Mouse (Mus musculus) neural tube, embryonic 14.5 days (tissue): Measurements from ENCODE around the gene H2-Q7. TPM values are rescaled to one million over a fixed set of nuclear protein-coding genes. Genes with fewer than 3 reads are reported as not detected.
"Not testable (repeated sequence)": the region's sequence is repeated elsewhere in the genome, so short reads cannot be mapped to it uniquely, and the experiment has no call there.

Experiments
- ATAC-seq: fragments of 200-750 bp; cut with Nextera tagmentation; 2 replicates; pipeline ENCODE4 v1.8.0; 2017; ENCODE audit warnings: low read depth, mild to moderate bottlenecking, moderate TSS enrichment, moderate library complexity
- H3K27ac ChIP-seq: fragments of 300-500 bp; sonication (generic); 2 replicates; pipeline ENCODE4 v1.5.1; 2014; ENCODE audit warnings: low read depth, mild to moderate bottlenecking, control low read depth, low read length, moderate library complexity, mixed read lengths
- H3K27me3 ChIP-seq: fragments of 300-500 bp; sonication (generic); 2 replicates; pipeline ENCODE4 v1.6.1; 2014; ENCODE audit warnings: low read length; ENCODE audit not compliant: control insufficient read depth, insufficient read depth
- H3K36me3 ChIP-seq: fragments of 300-500 bp; sonication (generic); 2 replicates; pipeline ENCODE4 v1.6.1; 2014; ENCODE audit warnings: low read length, mixed read lengths; ENCODE audit not compliant: control insufficient read depth, insufficient read depth
- H3K4me1 ChIP-seq: fragments of 300-500 bp; sonication (generic); 2 replicates; pipeline ENCODE4 v1.6.1; 2014; ENCODE audit warnings: low read length; ENCODE audit not compliant: control insufficient read depth, insufficient read depth
- H3K4me2 ChIP-seq: fragments of 300-500 bp; sonication (generic); 2 replicates; pipeline ENCODE4 v1.6.1; 2014; ENCODE audit warnings: mild to moderate bottlenecking, low read depth, low read length, control low read depth
- H3K4me3 ChIP-seq: fragments of 300-500 bp; sonication (generic); 2 replicates; pipeline ENCODE4 v1.5.1; 2014; ENCODE audit warnings: low read depth, low read length, control low read depth, mixed read lengths
- H3K9ac ChIP-seq: fragments of 300-500 bp; sonication (generic); replicated peaks from 2 replicates; pipeline ENCODE4 v1.6.1; 2014; ENCODE audit warnings: low read depth, mild to moderate bottlenecking, control low read depth, low read length, mixed read lengths
- H3K9me3 ChIP-seq: fragments of 300-500 bp; sonication (generic); 2 replicates; pipeline ENCODE4 v1.6.1; 2016; ENCODE audit warnings: low read length; ENCODE audit not compliant: control insufficient read depth
- WGBS: fragments of 180-500 bp; shearing (Covaris S2); extraction: QIAGEN DNeasy Blood & Tissue Kit; methylation state at CpG from one replicate; pipeline ENCODE4 v1.1.7; 2014; 5-methylcytosine and 5-hydroxymethylcytosine counted together
- polyA plus RNA-seq: library from polyadenylated mRNA; unstranded; fragments of >200 nt; fragmentation: Nextera tagmentation; extraction: Ambion mirVana; gene quantifications from 2 replicates; pipeline ENCODE4 v1.2.1, GENCODE M21; 2014

Gene H2-Q7
- polyA plus RNA-seq, 1 experiment from 2014 or later: 5.5 TPM

GRCm38 (mm10) chr17:35420206-35420810 lies 18.6 kb upstream of the H2-Q7 start:
- not testable (repeated sequence) for H3K4me2 ChIP-seq, H3K4me1 ChIP-seq, ATAC-seq, H3K27me3 ChIP-seq, H3K36me3 ChIP-seq, H3K4me3 ChIP-seq, H3K9ac ChIP-seq, H3K27ac ChIP-seq, H3K9me3 ChIP-seq
- 19% methylated on average over 11 of the region's 11 CpGs for WGBS

GRCm38 (mm10) chr17:35421331-35421730 lies 17.6 kb upstream of the H2-Q7 start:
- not testable (repeated sequence) for H3K9ac ChIP-seq, H3K36me3 ChIP-seq, H3K27ac ChIP-seq, H3K4me1 ChIP-seq, H3K4me2 ChIP-seq, H3K4me3 ChIP-seq, ATAC-seq, H3K9me3 ChIP-seq, H3K27me3 ChIP-seq
- 93% methylated on average over 4 of the region's 4 CpGs for WGBS

- not testable (repeated sequence) for H3K36me3 ChIP-seq, H3K27me3 ChIP-seq, H3K27ac ChIP-seq, H3K4me2 ChIP-seq, H3K4me3 ChIP-seq, H3K4me1 ChIP-seq, H3K9me3 ChIP-seq, H3K9ac ChIP-seq, ATAC-seq
- 89% methylated on average over 5 of the region's 5 CpGs for WGBS
These were observed 16.6 kb upstream of the H2-Q7 start for GRCm38 (mm10) chr17:35422360-35422759.

- ATAC-seq, H3K4me1 ChIP-seq, H3K9ac ChIP-seq, H3K9me3 ChIP-seq, H3K27ac ChIP-seq, H3K4me3 ChIP-seq, H3K36me3 ChIP-seq, H3K4me2 ChIP-seq, H3K27me3 ChIP-seq: not testable (repeated sequence)
- 74% methylated on average over 3 of the region's 3 CpGs for WGBS
These were observed 15.7 kb upstream of the H2-Q7 start for GRCm38 (mm10) chr17:35423131-35423810.

GRCm38 (mm10) chr17:35424106-35424505 lies 14.8 kb upstream of the H2-Q7 start:
- H3K36me3 ChIP-seq, H3K4me2 ChIP-seq, H3K4me1 ChIP-seq, ATAC-seq, H3K4me3 ChIP-seq, H3K27me3 ChIP-seq, H3K9me3 ChIP-seq, H3K9ac ChIP-seq, H3K27ac ChIP-seq: not testable (repeated sequence)
- 87% methylated on average over 3 of the region's 3 CpGs for WGBS

GRCm38 (mm10) chr17:35424624-35425416 lies 14.1 kb upstream of the H2-Q7 start, which contains the start of gene H2-Q6:
TSS of gene H2-Q6 (plus strand) at chr17:35424850.
- not testable (repeated sequence) for H3K27ac ChIP-seq, H3K9ac ChIP-seq, H3K9me3 ChIP-seq, H3K4me1 ChIP-seq, H3K27me3 ChIP-seq, H3K36me3 ChIP-seq
- Histone ChIP-seq H3K4me3 (peak within 1 kb of the TSS; percentile 29; the same call in 1 of the 2 replicates), H3K4me2 (peak within 1 kb of the TSS; percentile 54)
- ATAC-seq: peak; percentile 73
- WGBS: 1% methylated on average over 49 of the region's 66 CpGs

- not testable (repeated sequence) for H3K9ac ChIP-seq, H3K4me1 ChIP-seq, H3K36me3 ChIP-seq, H3K27ac ChIP-seq, H3K27me3 ChIP-seq, H3K9me3 ChIP-seq
- 19% methylated on average over 28 of the region's 28 CpGs for WGBS
- ATAC-seq: peak; percentile 52
- H3K4me2 ChIP-seq: peak overlapping the region; percentile 54; the same call in 1 of the 2 replicates
- H3K4me3 ChIP-seq: peak overlapping the region; percentile 29; the same call in 1 of the 2 replicates
These were observed 13.5 kb upstream of the H2-Q7 start for GRCm38 (mm10) chr17:35425474-35425873.

- H3K27me3 ChIP-seq, H3K4me2 ChIP-seq, H3K36me3 ChIP-seq, H3K27ac ChIP-seq, H3K4me3 ChIP-seq, H3K9me3 ChIP-seq, H3K4me1 ChIP-seq, ATAC-seq, H3K9ac ChIP-seq: not testable (repeated sequence)
- 92% methylated on average over 6 of the region's 6 CpGs for WGBS
These were observed 10.1 kb upstream of the H2-Q7 start for GRCm38 (mm10) chr17:35428883-35429282.

- H3K4me3 ChIP-seq, H3K36me3 ChIP-seq, H3K27ac ChIP-seq, H3K9ac ChIP-seq, H3K9me3 ChIP-seq, H3K4me1 ChIP-seq, ATAC-seq, H3K27me3 ChIP-seq, H3K4me2 ChIP-seq: not testable (repeated sequence)
- WGBS: 91% methylated on average over 6 of the region's 6 CpGs
These were observed 8.3 kb upstream of the H2-Q7 start for GRCm38 (mm10) chr17:35430671-35431070.
